Mouse (Mus musculus) forebrain, embryonic 12.5 days (tissue): ENCODE measurements around the gene Pkd2. TPM values are rescaled to one million over a fixed set of nuclear protein-coding genes. Genes with fewer than 3 reads are reported as not detected.

Experiments
- ATAC-seq: fragments of 200-750 bp; cut with Nextera tagmentation; 2 replicates; pipeline ENCODE4 v1.8.0; 2017; ENCODE audit warnings: moderate TSS enrichment; ENCODE audit not compliant: low FRiP score
- H3K27ac ChIP-seq: fragments of 300-500 bp; sonication (generic); 2 replicates; pipeline ENCODE4 v1.5.1; 2016; ENCODE audit warnings: mild to moderate bottlenecking
- H3K27me3 ChIP-seq: fragments of 300-500 bp; sonication (generic); 2 replicates; pipeline ENCODE4 v1.6.1; 2016; ENCODE audit warnings: mild to moderate bottlenecking
- H3K36me3 ChIP-seq: fragments of 300-500 bp; sonication (generic); replicated peaks from 2 replicates; pipeline ENCODE4 v1.6.1; 2016; ENCODE audit warnings: mild to moderate bottlenecking
- H3K4me1 ChIP-seq: fragments of 300-500 bp; sonication (generic); 2 replicates; pipeline ENCODE4 v1.6.1; 2016
- H3K4me2 ChIP-seq: fragments of 300-500 bp; sonication (generic); 2 replicates; pipeline ENCODE4 v1.6.1; 2016; ENCODE audit warnings: mild to moderate bottlenecking, moderate library complexity
- H3K4me3 ChIP-seq: fragments of 300-500 bp; sonication (generic); replicated peaks from 2 replicates; pipeline ENCODE4 v1.5.1; 2016; ENCODE audit warnings: mild to moderate bottlenecking
- H3K9ac ChIP-seq: fragments of 300-500 bp; sonication (generic); 2 replicates; pipeline ENCODE4 v1.6.1; 2016; ENCODE audit warnings: mild to moderate bottlenecking
- H3K9me3 ChIP-seq: fragments of 300-500 bp; sonication (generic); 2 replicates; pipeline ENCODE4 v1.6.1; 2016
- WGBS: fragments of 180-500 bp; shearing (Covaris S2); methylation state at CpG from one replicate; pipeline ENCODE4 v1.1.7; 2016; 5-methylcytosine and 5-hydroxymethylcytosine counted together
- polyA plus RNA-seq: library from polyadenylated mRNA; unstranded; fragments of >200 nt; fragmentation: Nextera tagmentation; extraction: Ambion mirVana; gene quantifications from 2 replicates; pipeline ENCODE4 v1.2.1, GENCODE M21; 2016

Pkd2 gene
- polyA plus RNA-seq, result 12.5 and 14.4 TPM in 2 replicates

DNA sequence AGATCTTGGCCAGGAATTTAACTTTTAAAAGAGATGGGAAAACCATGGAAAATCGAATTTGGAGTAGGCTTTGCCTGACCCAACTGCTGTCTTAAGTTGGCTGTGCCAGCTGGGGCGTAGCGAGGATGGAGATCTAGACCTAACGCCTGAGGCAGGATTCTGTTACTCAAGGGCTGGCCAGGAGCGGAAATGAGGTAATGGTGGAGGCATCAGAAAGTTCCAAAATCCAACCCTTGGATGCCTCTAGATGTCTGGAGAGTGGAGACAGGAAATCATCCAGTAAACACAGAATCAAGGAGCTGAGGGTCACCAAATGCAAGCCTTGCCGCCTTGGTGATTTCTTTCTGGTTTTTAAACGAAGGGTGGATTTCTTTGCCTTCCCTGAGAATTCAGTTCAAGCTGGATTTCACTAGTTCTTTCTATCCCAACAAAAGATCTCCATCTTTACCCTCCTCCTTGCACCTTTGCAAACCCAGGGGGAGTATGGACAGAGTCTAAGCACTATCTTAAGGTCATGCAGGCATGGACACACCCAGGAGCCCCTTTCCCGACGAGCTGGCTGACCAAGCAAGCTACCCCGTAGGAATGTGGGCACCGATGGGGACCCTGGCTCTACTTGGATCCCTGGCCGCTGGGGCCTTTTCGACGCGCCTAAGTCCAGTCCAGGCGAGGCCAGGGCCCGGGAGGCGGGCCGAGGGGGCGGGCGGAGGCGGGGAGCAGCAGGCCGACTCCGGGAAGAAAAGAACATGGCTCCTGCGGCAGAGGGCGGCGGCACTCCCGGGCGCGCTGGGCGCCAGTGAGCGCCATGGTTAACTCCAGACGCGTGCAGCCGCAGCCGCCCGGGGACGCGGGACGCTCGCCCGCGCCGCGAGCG lies at the start of gene Pkd2:
Gene Pkd2, plus strand, starts transcription at position 619 of the 874 bp plus-strand sequence.
- peak; percentile 91 for ATAC-seq
- 11% methylated on average over 46 of the region's 46 CpGs for WGBS
- Histone ChIP-seq H3K27ac (peak within 1 kb of the TSS; percentile 92), H3K4me3 (peak within 1 kb of the TSS; percentile 77), H3K36me3 (peaks cover 6% of the 10 kb centered on the region; the same call in 1 of the 2 replicates), H3K27me3 (no peaks in the 10 kb centered on the region), H3K9ac (peak within 1 kb of the TSS; percentile 92), H3K4me1 (peaks cover 19% of the 10 kb centered on the region), H3K4me2 (peak within 1 kb of the TSS; percentile 65), H3K9me3 (no peaks in the 10 kb centered on the region)

DNA sequence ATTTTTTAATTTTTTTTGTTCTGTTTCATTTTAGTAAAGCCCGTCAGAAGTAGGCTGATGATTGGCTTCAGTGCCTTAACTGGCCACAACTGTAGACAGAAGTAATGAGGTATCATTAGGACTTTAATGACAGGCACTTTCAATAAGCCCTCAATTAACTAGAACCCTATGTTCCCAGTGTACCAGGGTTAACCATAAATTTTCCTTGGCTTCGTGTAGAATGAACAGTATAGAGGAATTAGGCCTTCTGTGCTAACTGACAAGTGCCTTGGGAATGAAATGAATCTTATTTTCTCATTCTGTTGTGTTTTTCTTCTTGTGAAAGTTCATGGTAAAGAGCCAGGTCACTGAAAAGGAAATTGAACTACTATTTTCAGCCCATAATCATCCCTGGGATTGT lies 43.3 kb upstream of the Pkd2 start:
- no peak overlapping the region for H3K9ac ChIP-seq
- H3K9me3 ChIP-seq, result no peaks in the 10 kb centered on the region
- ATAC-seq, result peak; percentile 51; the same call in 1 of the 2 replicates
- no peak overlapping the region for H3K27ac ChIP-seq
- no peaks in the 10 kb centered on the region for H3K4me1 ChIP-seq
- no peaks in the 10 kb centered on the region for H3K27me3 ChIP-seq
- WGBS, result 55% methylated on average over 2 of the region's 2 CpGs
- H3K36me3 ChIP-seq, result no peaks in the 10 kb centered on the region
- no peak overlapping the region for H3K4me3 ChIP-seq
- no peak overlapping the region for H3K4me2 ChIP-seq

DNA sequence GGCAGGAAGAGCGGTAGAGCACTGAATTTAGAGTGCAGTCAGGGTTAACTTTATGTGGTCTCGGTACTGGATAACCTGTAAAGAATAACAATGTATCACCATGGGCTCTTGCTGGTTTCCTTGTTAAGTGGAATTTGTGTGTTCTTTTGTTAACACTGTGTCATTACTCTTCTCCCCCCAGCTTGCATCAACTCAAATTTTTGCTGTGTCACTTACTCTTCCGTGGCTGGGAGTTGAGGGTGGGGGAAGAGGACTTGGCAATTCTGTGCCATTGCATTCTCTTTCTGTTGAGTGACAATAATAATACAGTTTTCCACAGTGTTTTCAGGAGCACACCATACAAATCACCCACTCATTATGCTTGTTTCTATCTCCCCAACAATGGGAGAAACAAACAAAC lies 42.2 kb upstream of the Pkd2 start:
- H3K4me3 ChIP-seq, result no peak overlapping the region
- no peaks in the 10 kb centered on the region for H3K9me3 ChIP-seq
- no peaks in the 10 kb centered on the region for H3K36me3 ChIP-seq
- no peaks in the 10 kb centered on the region for H3K27me3 ChIP-seq
- H3K4me1 ChIP-seq, result no peaks in the 10 kb centered on the region
- H3K4me2 ChIP-seq, result no peak overlapping the region
- H3K27ac ChIP-seq, result no peak overlapping the region
- no peak overlapping the region for H3K9ac ChIP-seq
- 73% methylated on average over 3 of the region's 3 CpGs for WGBS
- no peak for ATAC-seq

DNA sequence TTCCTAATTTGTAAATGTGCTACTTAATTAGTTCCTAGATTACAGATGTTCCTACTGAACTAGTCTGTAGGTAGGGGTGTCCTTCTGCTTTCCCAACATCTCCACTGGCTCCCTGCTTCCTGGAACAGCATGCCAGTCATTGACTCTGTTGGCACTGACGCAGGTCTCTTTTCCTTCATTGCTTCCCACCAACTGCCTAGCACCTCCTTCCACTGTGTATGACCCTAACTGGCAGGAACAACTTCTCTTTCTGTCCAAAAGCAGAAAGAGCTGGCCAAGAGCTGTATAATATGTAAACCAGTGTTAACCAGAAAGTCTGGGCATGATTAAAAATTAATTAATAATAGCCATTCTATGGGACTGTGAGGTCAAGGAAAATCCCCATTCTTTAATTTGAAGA lies 41.5 kb upstream of the Pkd2 start:
- H3K9me3 ChIP-seq, result no peaks in the 10 kb centered on the region
- ATAC-seq, result no peak
- no peak overlapping the region for H3K27ac ChIP-seq
- no peaks in the 10 kb centered on the region for H3K4me1 ChIP-seq
- H3K27me3 ChIP-seq, result no peaks in the 10 kb centered on the region
- no peak overlapping the region for H3K4me2 ChIP-seq
- H3K36me3 ChIP-seq, result no peaks in the 10 kb centered on the region
- H3K4me3 ChIP-seq, result no peak overlapping the region
- no peak overlapping the region for H3K9ac ChIP-seq
- 92% methylated on average over 1 of the region's 1 CpGs for WGBS

DNA sequence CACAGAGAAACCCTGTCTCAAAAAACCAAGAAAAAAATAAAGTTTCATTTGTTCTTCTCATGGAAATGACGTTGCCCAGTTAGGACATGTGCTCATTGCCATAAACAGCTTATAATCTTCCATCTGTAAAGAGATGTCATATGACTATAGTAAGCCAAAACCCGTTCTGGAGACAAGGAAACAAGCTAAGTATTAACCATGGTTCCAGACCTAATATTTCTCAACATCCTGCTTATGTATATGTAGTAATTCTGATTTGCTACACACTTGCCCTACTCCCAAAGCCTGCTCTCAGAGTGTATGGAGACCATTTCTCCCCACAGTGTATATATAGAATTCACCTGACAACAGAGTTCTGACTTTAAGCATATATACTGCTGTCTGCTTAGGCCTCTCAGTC lies 37.2 kb upstream of the Pkd2 start:
- Histone ChIP-seq H3K4me3 (no peak overlapping the region), H3K27ac (no peak overlapping the region), H3K27me3 (no peaks in the 10 kb centered on the region), H3K9ac (no peak overlapping the region), H3K36me3 (no peaks in the 10 kb centered on the region), H3K9me3 (no peaks in the 10 kb centered on the region), H3K4me1 (no peaks in the 10 kb centered on the region), H3K4me2 (no peak overlapping the region)
- ATAC-seq, result no peak
- 73% methylated on average over 2 of the region's 2 CpGs for WGBS

DNA sequence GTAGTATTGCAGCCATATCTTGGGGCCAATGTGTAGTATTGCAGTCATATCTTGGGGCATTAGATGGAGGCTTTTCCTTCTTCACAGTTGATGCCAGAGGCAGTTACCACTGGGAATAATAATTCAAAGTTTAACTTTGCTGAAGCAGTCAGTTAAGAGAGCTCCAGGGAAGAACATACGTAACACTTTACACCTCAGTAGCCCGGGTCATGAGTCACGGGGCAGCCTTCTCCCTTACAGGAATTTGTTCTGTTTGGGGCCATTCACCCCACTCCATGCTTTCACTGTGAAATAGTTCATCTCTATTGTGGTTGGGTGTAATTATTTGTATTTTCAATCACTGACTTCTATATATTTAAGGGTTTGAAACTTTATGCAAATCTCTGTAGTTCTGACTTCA lies 35.4 kb upstream of the Pkd2 start:
- H3K4me1 ChIP-seq, result no peaks in the 10 kb centered on the region
- H3K4me2 ChIP-seq, result no peak overlapping the region
- no peak overlapping the region for H3K4me3 ChIP-seq
- no peak overlapping the region for H3K27ac ChIP-seq
- ATAC-seq, result no peak
- no peak overlapping the region for H3K9ac ChIP-seq
- 95% methylated on average over 3 of the region's 3 CpGs for WGBS
- H3K36me3 ChIP-seq, result no peaks in the 10 kb centered on the region
- H3K27me3 ChIP-seq, result no peaks in the 10 kb centered on the region
- H3K9me3 ChIP-seq, result no peaks in the 10 kb centered on the region

DNA sequence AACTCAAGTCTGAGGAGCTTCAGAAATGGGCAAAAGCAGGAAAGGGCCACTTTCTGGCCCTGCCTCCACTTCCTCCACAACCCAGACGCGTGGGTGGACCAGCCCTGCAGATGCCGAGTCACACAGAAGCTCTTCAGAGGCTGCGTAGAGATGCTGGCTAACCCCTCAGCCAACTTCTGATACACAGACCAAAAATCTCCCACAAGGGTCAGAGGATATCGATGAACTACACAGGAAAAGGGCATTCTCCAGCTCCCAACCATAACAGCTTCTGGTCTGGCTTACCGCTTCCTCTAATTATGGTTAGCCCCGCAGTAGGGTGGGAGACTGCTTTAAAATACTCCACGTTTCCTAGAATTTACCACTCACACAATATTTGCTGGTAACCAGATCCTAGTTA lies 33.3 kb upstream of the Pkd2 start:
- no peak for ATAC-seq
- Histone ChIP-seq H3K4me3 (no peak overlapping the region), H3K9me3 (no peaks in the 10 kb centered on the region), H3K4me1 (no peaks in the 10 kb centered on the region), H3K9ac (no peak overlapping the region), H3K27ac (no peak overlapping the region), H3K27me3 (no peaks in the 10 kb centered on the region), H3K4me2 (no peak overlapping the region), H3K36me3 (no peaks in the 10 kb centered on the region)
- WGBS, result 90% methylated on average over 8 of the region's 8 CpGs

DNA sequence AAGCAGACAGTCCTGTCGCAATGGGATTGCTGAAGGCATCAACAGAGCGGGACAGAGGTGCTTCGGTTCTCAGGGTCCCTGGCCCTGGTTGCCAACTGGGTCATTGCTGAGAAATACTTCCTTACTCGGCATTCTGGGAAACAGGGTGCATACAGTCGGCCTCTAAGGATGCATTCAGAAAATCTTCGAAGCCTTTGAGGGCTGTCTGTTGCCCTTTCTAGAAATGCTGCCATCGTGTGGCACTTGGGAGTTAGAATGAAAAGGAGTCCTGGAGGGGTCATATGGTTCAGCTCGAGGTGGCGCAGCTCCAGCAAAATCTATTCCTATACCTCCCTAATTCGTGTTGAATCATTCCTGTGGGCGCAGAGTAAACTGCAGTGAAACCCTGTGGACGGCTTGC lies 26.4 kb upstream of the Pkd2 start:
- no peak overlapping the region for H3K4me2 ChIP-seq
- 55% methylated on average over 12 of the region's 12 CpGs for WGBS

DNA sequence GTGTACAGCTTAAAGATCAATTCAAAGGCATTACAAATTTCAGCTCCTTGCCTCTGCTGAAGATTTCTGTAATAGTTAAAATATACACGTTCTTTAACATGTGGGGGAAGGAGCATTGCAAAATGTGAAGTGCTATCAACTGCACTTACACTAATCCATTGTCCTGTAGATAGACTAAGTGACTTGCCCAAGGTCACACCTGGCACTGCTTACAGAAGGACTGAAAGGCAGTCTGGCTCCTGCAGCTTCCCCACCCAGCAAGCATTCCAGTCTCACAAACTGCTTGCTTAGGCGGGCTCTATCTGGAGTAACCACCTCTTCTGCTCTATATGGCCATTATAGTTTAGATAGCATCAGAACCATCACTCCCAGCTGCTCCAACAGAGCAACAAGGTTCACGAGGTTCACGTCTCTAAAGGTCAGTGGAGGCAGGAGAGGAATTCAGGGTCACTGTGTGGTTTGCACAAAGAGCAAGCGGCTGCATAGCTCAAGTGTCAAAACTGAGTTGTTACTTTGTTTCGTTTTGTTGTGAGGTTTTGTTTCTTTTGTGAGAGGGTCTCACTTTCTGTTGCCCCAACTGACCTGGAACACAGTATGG lies 25.2 kb upstream of the Pkd2 start:
- Histone ChIP-seq H3K27ac (no peak overlapping the region), H3K9ac (no peak overlapping the region), H3K9me3 (no peaks in the 10 kb centered on the region), H3K4me2 (no peak overlapping the region), H3K27me3 (peaks cover 4% of the 10 kb centered on the region; the same call in 1 of the 2 replicates), H3K4me3 (no peak overlapping the region), H3K4me1 (no peaks in the 10 kb centered on the region), H3K36me3 (no peaks in the 10 kb centered on the region)
- WGBS, result 63% methylated on average over 6 of the region's 6 CpGs
- ATAC-seq, result no peak

More for the DNA sequence above, 26.4 kb upstream of the Pkd2 start:
- H3K9me3 ChIP-seq, result no peaks in the 10 kb centered on the region
- H3K4me1 ChIP-seq, result no peaks in the 10 kb centered on the region
- H3K4me3 ChIP-seq, result no peak overlapping the region
- H3K27ac ChIP-seq, result no peak overlapping the region
- H3K36me3 ChIP-seq, result no peaks in the 10 kb centered on the region
- no peak for ATAC-seq
- H3K27me3 ChIP-seq, result peaks cover 4% of the 10 kb centered on the region; the same call in 1 of the 2 replicates
- no peak overlapping the region for H3K9ac ChIP-seq

DNA sequence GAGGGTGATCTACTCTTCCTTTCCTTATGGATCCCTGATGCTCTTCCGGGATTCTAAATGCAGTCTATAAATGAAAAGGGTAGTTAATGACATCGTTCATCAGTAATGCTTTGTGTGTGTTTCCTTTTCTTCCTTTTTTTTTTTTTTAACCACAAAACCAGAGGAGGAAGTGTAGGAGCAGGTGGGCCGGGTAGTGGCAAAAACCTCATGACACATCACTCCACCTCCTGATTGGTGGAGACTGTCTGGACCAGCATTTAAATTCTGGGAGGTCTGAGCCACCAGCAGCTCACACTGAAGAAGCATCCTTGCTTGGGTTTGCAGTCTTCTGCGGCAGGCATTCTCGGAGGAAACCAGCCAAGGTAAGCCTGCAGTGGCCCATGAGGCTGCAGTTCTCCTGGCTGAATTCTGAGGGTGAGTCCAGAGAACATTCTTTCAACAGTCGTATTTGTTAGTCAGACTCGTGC lies 24.4 kb upstream of the Pkd2 start, which contains the start of gene Spp1:
Gene Spp1, plus strand, starts transcription at position 284 of the 467 bp plus-strand sequence.
- WGBS, result 69% methylated on average over 7 of the region's 7 CpGs
- Histone ChIP-seq H3K36me3 (no peaks in the 10 kb centered on the region), H3K27me3 (peaks cover 4% of the 10 kb centered on the region; the same call in 1 of the 2 replicates), H3K27ac (no peak within 1 kb of the TSS), H3K9ac (no peak within 1 kb of the TSS), H3K4me2 (no peak within 1 kb of the TSS), H3K9me3 (no peaks in the 10 kb centered on the region), H3K4me1 (no peaks in the 10 kb centered on the region), H3K4me3 (no peak within 1 kb of the TSS)
- no peak for ATAC-seq

DNA sequence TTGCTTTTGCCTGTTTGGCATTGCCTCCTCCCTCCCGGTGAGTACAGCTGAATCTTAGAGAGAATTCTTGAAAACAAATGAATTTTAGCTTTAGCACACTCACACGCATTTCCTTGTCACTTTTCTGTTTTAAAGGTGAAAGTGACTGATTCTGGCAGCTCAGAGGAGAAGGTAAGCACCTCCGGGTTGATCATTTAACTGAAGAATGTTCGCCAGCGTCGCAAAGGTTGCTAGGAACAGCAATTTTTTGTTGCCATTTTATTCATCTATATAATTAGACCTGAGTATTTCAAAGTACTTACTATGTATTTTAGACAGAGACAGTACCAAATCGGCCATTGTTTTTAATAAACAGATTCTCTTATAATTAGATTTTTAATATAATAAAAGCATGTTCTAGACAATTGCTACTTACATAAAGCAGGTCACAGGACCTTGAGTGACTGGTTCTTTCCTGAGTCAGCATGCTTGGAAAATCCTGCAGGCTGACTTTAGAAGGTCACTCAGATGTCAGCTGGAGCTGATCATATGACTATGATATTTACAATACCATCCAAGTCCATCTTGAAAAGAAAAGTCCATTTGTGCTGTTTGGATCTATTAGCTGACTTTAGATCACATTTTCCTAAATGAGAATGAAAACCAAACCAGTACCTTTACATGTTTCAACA lies 22.7 kb upstream of the Pkd2 start:
- Histone ChIP-seq H3K9me3 (no peaks in the 10 kb centered on the region), H3K36me3 (no peaks in the 10 kb centered on the region), H3K9ac (no peak overlapping the region), H3K27ac (no peak overlapping the region), H3K4me3 (no peak overlapping the region), H3K4me1 (no peaks in the 10 kb centered on the region), H3K4me2 (no peak overlapping the region), H3K27me3 (peaks cover under 1% of the 10 kb centered on the region; the same call in 1 of the 2 replicates)
- 89% methylated on average over 7 of the region's 7 CpGs for WGBS
- no peak for ATAC-seq

DNA sequence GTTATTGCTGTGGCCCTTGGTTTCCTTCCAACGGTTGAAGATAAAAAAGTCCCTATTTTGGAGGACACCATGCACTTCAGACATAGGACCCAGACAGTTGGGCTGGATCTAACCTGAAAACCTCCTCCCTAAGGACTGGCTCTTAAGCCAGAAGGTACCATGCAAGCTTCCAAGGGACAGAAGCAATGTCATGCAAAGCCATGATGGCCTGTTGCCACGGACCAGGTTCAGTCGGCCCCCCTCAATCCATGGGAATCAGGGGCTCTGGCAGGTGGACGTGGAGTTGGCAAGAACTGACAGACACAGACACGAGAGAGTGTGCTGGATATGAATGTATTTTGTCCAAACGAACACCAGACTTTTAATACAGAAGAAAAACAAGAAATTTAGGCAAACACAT lies 16.9 kb upstream of the Pkd2 start:
- WGBS, result 56% methylated on average over 6 of the region's 6 CpGs
- no peaks in the 10 kb centered on the region for H3K27me3 ChIP-seq
- H3K9me3 ChIP-seq, result no peaks in the 10 kb centered on the region
- no peak overlapping the region for H3K4me2 ChIP-seq
- H3K27ac ChIP-seq, result no peak overlapping the region
- no peak overlapping the region for H3K9ac ChIP-seq
- ATAC-seq, result no peak
- no peak overlapping the region for H3K4me3 ChIP-seq
- no peaks in the 10 kb centered on the region for H3K4me1 ChIP-seq
- H3K36me3 ChIP-seq, result no peaks in the 10 kb centered on the region
